Mouse (Mus musculus): ENCODE results near the gene Adgrf1. TPM values are rescaled to one million over a fixed set of nuclear protein-coding genes. Genes with fewer than 3 reads are reported as not detected.

Gene Adgrf1
- polyA plus RNA-seq, 1 experiment, result not detected

DNA sequence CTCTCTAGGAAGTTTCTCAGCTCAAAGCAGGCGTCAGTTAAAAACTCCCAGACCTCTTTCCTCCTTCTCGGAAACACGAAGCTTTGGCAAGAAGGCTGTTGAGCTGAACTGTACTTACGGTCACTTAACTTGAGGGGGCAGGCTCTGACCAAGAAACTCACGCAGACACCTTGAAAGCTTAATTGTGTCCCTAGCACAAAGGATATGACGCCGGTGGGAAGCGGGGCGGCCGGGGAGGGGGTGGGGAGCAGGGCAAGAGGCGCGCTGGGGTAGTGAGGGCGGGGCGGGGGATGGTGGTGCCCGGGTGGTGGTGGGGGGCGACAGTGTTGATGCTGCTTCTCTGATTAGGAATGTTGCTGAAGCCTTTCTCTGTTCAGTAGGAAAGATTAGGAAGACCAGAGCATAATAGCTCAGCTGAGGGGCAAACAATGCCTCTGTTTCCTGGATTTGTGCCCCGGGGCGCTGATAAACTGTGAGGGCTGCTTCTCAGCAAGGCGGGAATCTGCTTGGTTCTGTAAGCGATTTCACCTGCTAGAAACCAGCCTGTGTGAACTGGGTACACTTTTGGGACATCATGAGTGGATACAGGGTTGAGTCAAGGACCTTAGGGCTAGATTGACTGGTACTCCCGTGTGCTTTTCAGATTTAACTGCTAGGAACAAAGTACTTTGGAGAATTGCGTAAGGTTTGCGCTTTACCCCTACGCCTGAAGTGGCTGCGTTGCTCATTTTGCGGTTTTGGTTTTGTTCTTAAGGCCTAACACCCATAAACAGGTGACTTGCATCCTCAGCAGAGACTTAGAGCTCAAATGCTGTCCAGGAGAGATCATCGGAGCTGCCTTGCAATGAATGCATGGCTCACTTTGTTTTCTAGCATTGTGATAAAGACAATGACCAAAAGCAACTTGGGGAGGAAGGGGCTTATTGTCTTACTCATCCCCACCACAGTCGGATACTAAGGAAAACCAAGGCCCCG is 56.9 kb downstream of the Adgrf1 start:
- H3K4me3 ChIP-seq (ENCODE audit: low read depth, low read length), result no peak overlapping the region
- 0 out of 2 replicates have a peak overlapping the region, but pooled peaks have one; percentile 8 for H3K9ac ChIP-seq (ENCODE audit: low read depth, poor library complexity, severe bottlenecking)
- 0 out of 2 replicates have a peak overlapping the region, but pooled peaks have one; percentile 19 for H3K27ac ChIP-seq (ENCODE audit: insufficient read depth, low read length)
- no peaks in the 10 kb centered on the region for H3K36me3 ChIP-seq (ENCODE audit: control insufficient read depth, insufficient read depth, low read length, poor library complexity, severe bottlenecking)
- H3K9me3 ChIP-seq (replicated peaks; ENCODE audit: control insufficient read depth, insufficient read depth, low read length, poor library complexity, severe bottlenecking), result peaks cover 6% of the 10 kb centered on the region; the same call in 1 of the 2 replicates
- peaks cover 2% of the 10 kb centered on the region for H3K4me1 ChIP-seq (ENCODE audit: control insufficient read depth, insufficient read depth, low read length)
- TF ChIP-seq CTCF (IDR thresholded peaks at IDR 0.05; ENCODE audit: low read depth, low read length) (peak; percentile 35), EP300 (IDR thresholded peaks at IDR 0.05; ENCODE audit: insufficient read depth, low read depth, low read length) (no peak)
- no peaks in the 10 kb centered on the region for H3K27me3 ChIP-seq (ENCODE audit: control insufficient read depth, insufficient read depth, low read length, poor library complexity, severe bottlenecking)

DNA sequence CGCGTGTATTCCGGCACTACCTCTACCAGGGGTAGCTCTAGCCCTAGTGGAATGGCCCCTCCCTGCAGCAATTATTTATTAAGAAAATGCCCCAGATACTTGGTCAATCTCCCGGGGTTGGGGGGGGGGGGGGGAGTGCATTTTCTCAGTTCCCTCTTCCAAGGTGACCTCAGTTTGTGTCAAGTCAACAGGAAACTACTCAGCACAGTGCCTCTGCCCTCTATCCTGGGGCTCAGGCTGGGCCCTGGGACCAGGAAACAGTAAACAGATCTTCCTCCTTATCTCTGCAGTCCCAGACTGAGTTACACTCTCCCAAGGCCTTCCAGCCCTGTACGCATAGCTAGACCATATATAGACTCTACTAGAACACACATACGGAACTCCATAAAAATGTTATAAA is 57.7 kb downstream of the Adgrf1 start:
- no peak for TF ChIP-seq CTCF (IDR thresholded peaks at IDR 0.05; ENCODE audit: low read depth, low read length)

DNA sequence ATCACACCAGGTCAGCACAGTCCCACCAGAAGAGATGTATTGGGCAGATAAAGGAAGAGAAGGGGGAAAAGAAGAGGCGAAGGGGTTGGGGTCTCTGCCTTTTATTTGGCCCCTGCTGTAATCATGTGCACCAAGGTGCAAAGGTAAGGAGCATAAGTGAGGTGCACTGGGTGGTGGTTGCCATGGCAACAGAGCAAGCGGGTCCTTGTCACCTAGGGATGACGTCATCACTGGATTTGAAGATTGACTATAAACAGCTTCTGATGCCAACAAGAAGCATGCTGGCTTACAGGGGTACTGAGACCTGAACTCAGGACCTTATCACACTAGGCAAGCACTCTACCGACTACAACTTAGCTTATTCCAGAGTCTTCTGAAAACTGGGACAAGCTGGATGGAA is 59.1 kb downstream of the Adgrf1 start:
- Histone ChIP-seq H3K4me3 (ENCODE audit: low read depth, low read length) (no peak overlapping the region), H3K4me1 (ENCODE audit: control insufficient read depth, insufficient read depth, low read length) (peaks cover 2% of the 10 kb centered on the region)
- TF ChIP-seq POLR2A (IDR thresholded peaks at IDR 0.05; ENCODE audit: insufficient read depth, low read length) (no peak), CTCF (IDR thresholded peaks at IDR 0.05; ENCODE audit: low read depth, low read length) (no peak), EP300 (IDR thresholded peaks at IDR 0.05; ENCODE audit: insufficient read depth, low read depth, low read length) (no peak)

More for the DNA sequence above, 57.7 kb downstream of the Adgrf1 start:
- H3K4me1 ChIP-seq (ENCODE audit: control insufficient read depth, insufficient read depth, low read length), result peaks cover 2% of the 10 kb centered on the region
- no peak overlapping the region for H3K27ac ChIP-seq (ENCODE audit: insufficient read depth, low read length)
- no peak overlapping the region for H3K9ac ChIP-seq (ENCODE audit: low read depth, poor library complexity, severe bottlenecking)
- no peak overlapping the region for H3K4me3 ChIP-seq (ENCODE audit: low read depth, low read length)
- no peaks in the 10 kb centered on the region for H3K27me3 ChIP-seq (ENCODE audit: control insufficient read depth, insufficient read depth, low read length, poor library complexity, severe bottlenecking)
- H3K36me3 ChIP-seq (ENCODE audit: control insufficient read depth, insufficient read depth, low read length, poor library complexity, severe bottlenecking), result no peaks in the 10 kb centered on the region
- H3K9me3 ChIP-seq (replicated peaks; ENCODE audit: control insufficient read depth, insufficient read depth, low read length, poor library complexity, severe bottlenecking), result peaks cover 4% of the 10 kb centered on the region; the same call in 1 of the 2 replicates

DNA sequence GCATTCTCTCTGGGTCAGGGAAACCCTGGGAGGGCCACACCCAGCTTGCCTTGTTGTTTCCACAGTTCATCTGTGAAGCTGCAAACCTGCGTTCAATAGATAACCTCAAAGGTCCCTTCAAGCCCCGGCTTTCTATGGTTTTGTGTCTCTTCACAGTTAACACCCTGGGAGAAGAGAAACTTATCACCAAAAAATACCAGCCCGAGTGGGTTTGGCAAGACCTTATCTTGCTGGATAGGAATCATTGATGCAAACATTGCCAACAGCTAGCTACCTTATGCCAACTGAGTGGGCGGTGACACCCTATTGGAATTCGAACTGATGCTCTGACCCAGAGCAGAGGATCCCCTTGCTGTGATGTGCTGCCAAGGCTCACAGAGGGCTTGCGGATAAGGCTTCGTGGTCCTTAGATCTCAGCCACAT is 59.6 kb downstream of the Adgrf1 start:
- no peaks in the 10 kb centered on the region for H3K27me3 ChIP-seq (ENCODE audit: control insufficient read depth, insufficient read depth, low read length, poor library complexity, severe bottlenecking)
- no peaks in the 10 kb centered on the region for H3K36me3 ChIP-seq (ENCODE audit: control insufficient read depth, insufficient read depth, low read length, poor library complexity, severe bottlenecking)
- no peak overlapping the region for H3K27ac ChIP-seq (ENCODE audit: insufficient read depth, low read length)
- TF ChIP-seq CTCF (IDR thresholded peaks at IDR 0.05; ENCODE audit: low read depth, low read length), result no peak
- H3K9ac ChIP-seq (ENCODE audit: low read depth, poor library complexity, severe bottlenecking), result no peak overlapping the region
- no peaks in the 10 kb centered on the region for H3K9me3 ChIP-seq (replicated peaks; ENCODE audit: control insufficient read depth, insufficient read depth, low read length, poor library complexity, severe bottlenecking)
- peaks cover 2% of the 10 kb centered on the region for H3K4me1 ChIP-seq (ENCODE audit: control insufficient read depth, insufficient read depth, low read length)
- no peak overlapping the region for H3K4me3 ChIP-seq (ENCODE audit: low read depth, low read length)

More for the DNA sequence above, 59.1 kb downstream of the Adgrf1 start:
- no peaks in the 10 kb centered on the region for H3K36me3 ChIP-seq (ENCODE audit: control insufficient read depth, insufficient read depth, low read length, poor library complexity, severe bottlenecking)
- H3K27me3 ChIP-seq (ENCODE audit: control insufficient read depth, insufficient read depth, low read length, poor library complexity, severe bottlenecking), result no peaks in the 10 kb centered on the region
- no peak overlapping the region for H3K27ac ChIP-seq (ENCODE audit: insufficient read depth, low read length)
- H3K9ac ChIP-seq (ENCODE audit: low read depth, poor library complexity, severe bottlenecking), result no peak overlapping the region
- H3K9me3 ChIP-seq (replicated peaks; ENCODE audit: control insufficient read depth, insufficient read depth, low read length, poor library complexity, severe bottlenecking), result no peaks in the 10 kb centered on the region

DNA sequence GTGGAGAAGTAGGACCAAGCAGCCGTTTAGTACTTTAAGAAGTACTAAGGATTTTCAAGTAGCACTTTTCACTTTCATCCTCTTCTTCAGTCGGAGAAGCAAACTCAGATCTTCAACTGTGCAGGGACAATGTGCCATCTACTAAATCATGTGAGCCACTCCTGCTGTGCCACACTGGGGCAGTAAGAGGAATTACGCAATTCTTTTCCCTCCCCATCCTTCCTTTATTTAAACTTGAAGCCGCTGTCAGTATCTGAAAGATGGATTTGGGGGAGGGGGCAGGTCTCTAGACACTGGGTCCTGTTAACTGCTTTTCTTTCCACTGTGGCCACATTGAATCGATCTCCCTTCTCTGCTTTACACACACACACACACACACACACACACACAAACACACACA is 62.6 kb downstream of the Adgrf1 start:
- Histone ChIP-seq H3K9ac (ENCODE audit: low read depth, poor library complexity, severe bottlenecking) (no peak overlapping the region), H3K27me3 (ENCODE audit: control insufficient read depth, insufficient read depth, low read length, poor library complexity, severe bottlenecking) (no peaks in the 10 kb centered on the region), H3K9me3 (replicated peaks; ENCODE audit: control insufficient read depth, insufficient read depth, low read length, poor library complexity, severe bottlenecking) (no peaks in the 10 kb centered on the region), H3K4me1 (ENCODE audit: control insufficient read depth, insufficient read depth, low read length) (peaks cover 2% of the 10 kb centered on the region), H3K27ac (ENCODE audit: insufficient read depth, low read length) (no peak overlapping the region), H3K4me3 (ENCODE audit: low read depth, low read length) (no peak overlapping the region), H3K36me3 (ENCODE audit: control insufficient read depth, insufficient read depth, low read length, poor library complexity, severe bottlenecking) (no peaks in the 10 kb centered on the region)
- TF ChIP-seq POLR2A (IDR thresholded peaks at IDR 0.05; ENCODE audit: insufficient read depth, low read length) (no peak), EP300 (IDR thresholded peaks at IDR 0.05; ENCODE audit: insufficient read depth, low read depth, low read length) (no peak), CTCF (IDR thresholded peaks at IDR 0.05; ENCODE audit: low read depth, low read length) (no peak)

DNA sequence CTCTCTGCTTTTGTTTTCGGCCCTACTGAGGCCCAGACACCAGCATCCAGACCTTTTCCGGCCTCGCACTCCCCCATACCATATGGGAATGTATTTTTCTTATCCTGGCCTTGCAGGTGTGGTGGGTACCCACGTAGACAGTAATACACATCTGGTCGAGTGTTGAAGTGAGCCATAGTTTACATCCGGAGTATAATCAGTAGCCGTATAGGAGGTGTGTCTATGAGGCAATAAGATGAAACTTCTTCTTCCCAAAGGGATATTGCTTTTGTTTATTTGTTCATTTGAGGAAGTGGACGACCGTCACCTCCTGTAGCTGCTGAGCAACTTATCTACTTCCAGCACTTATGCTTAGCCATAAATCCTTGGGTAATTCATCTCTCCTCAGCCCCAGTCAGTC is 63.9 kb downstream of the Adgrf1 start:
- Histone ChIP-seq H3K9ac (ENCODE audit: low read depth, poor library complexity, severe bottlenecking) (no peak overlapping the region), H3K9me3 (replicated peaks; ENCODE audit: control insufficient read depth, insufficient read depth, low read length, poor library complexity, severe bottlenecking) (no peaks in the 10 kb centered on the region), H3K36me3 (ENCODE audit: control insufficient read depth, insufficient read depth, low read length, poor library complexity, severe bottlenecking) (no peaks in the 10 kb centered on the region), H3K27me3 (ENCODE audit: control insufficient read depth, insufficient read depth, low read length, poor library complexity, severe bottlenecking) (no peaks in the 10 kb centered on the region), H3K27ac (ENCODE audit: insufficient read depth, low read length) (no peak overlapping the region), H3K4me3 (ENCODE audit: low read depth, low read length) (no peak overlapping the region), H3K4me1 (ENCODE audit: control insufficient read depth, insufficient read depth, low read length) (no peaks in the 10 kb centered on the region)
- TF ChIP-seq EP300 (IDR thresholded peaks at IDR 0.05; ENCODE audit: insufficient read depth, low read depth, low read length) (no peak), POLR2A (IDR thresholded peaks at IDR 0.05; ENCODE audit: insufficient read depth, low read length) (no peak), CTCF (IDR thresholded peaks at IDR 0.05; ENCODE audit: low read depth, low read length) (no peak)
